Mouse (Mus musculus) kidney, embryonic 16.5 days (tissue): ENCODE data around the gene Spg7. TPM values are rescaled to one million over a fixed set of nuclear protein-coding genes. Genes with fewer than 3 reads are reported as not detected.

Experiments
- ATAC-seq: fragments of 200-750 bp; cut with Nextera tagmentation; 2 replicates; pipeline ENCODE4 v1.8.0; 2017; ENCODE audit warnings: moderate TSS enrichment; ENCODE audit not compliant: low FRiP score, low TSS enrichment
- H3K27ac ChIP-seq: fragments of 300-500 bp; sonication (generic); 2 replicates; pipeline ENCODE4 v1.5.1; 2014; ENCODE audit warnings: low read length
- H3K27me3 ChIP-seq: fragments of 300-500 bp; sonication (generic); 2 replicates; pipeline ENCODE4 v1.6.1; 2014; ENCODE audit warnings: low read length, control low read depth, mixed read lengths; ENCODE audit not compliant: insufficient read depth
- H3K36me3 ChIP-seq: fragments of 300-500 bp; sonication (generic); 2 replicates; pipeline ENCODE4 v1.6.1; 2014; ENCODE audit warnings: low read length, control low read depth, mixed read lengths; ENCODE audit not compliant: insufficient read depth
- H3K4me1 ChIP-seq: fragments of 300-500 bp; sonication (generic); 2 replicates; pipeline ENCODE4 v1.6.1; 2014; ENCODE audit warnings: low read length, control low read depth, mixed read lengths; ENCODE audit not compliant: insufficient read depth
- H3K4me2 ChIP-seq: fragments of 300-500 bp; sonication (generic); replicated peaks from 2 replicates; pipeline ENCODE4 v1.6.1; 2014; ENCODE audit warnings: low read depth, low read length
- H3K4me3 ChIP-seq: fragments of 300-500 bp; sonication (generic); 2 replicates; pipeline ENCODE4 v1.5.1; 2014; ENCODE audit warnings: mild to moderate bottlenecking, low read length
- H3K9ac ChIP-seq: fragments of 300-500 bp; sonication (generic); replicated peaks from 2 replicates; pipeline ENCODE4 v1.6.1; 2014; ENCODE audit warnings: low read length
- H3K9me3 ChIP-seq: fragments of 300-500 bp; sonication (generic); 2 replicates; pipeline ENCODE4 v1.6.1; 2016; ENCODE audit warnings: low read length, control low read depth
- WGBS: fragments of 180-500 bp; shearing (Covaris S2); extraction: QIAGEN DNeasy Blood & Tissue Kit; methylation state at CpG from one replicate; pipeline ENCODE4 v1.1.7; 2014; 5-methylcytosine and 5-hydroxymethylcytosine counted together
- polyA plus RNA-seq: library from polyadenylated mRNA; unstranded; fragments of >200 nt; fragmentation: Nextera tagmentation; extraction: Ambion mirVana; gene quantifications from 2 replicates; pipeline ENCODE4 v1.2.1, GENCODE M21; 2015

Gene Spg7
- 56.6 and 59.1 TPM in 2 replicates for polyA plus RNA-seq

DNA sequence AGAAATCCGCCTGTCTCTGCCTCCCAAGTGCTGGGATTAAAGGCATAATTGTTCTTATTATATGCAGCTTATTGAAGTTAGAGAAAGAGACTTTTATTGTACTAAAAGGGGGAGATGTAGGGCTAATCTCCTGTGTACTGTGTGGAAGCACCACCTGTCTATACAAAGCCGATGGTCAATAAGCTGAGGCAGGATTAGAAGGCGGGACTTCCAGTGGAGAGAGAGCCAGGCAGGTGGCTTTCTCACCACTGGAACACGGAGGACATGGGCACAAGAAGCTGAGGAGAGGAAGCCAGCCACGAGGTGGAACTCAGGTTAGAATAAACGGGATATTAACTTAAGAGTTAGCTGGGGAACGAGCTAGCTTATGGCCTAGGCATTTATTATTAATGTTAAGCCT lies at the start of gene Spg7:
Gene Spg7 (plus strand): TSS at position 222 of the 400 bp plus-strand sequence.
- Histone ChIP-seq H3K4me1 (peaks cover 18% of the 10 kb centered on the region), H3K4me3 (no peak within 1 kb of the TSS), H3K9me3 (no peaks in the 10 kb centered on the region), H3K36me3 (no peaks in the 10 kb centered on the region), H3K27me3 (no peaks in the 10 kb centered on the region), H3K27ac (no peak within 1 kb of the TSS), H3K4me2 (no peak within 1 kb of the TSS), H3K9ac (no peak within 1 kb of the TSS)
- WGBS = 79% methylated on average over 7 of the region's 7 CpGs
- no peak for ATAC-seq

DNA sequence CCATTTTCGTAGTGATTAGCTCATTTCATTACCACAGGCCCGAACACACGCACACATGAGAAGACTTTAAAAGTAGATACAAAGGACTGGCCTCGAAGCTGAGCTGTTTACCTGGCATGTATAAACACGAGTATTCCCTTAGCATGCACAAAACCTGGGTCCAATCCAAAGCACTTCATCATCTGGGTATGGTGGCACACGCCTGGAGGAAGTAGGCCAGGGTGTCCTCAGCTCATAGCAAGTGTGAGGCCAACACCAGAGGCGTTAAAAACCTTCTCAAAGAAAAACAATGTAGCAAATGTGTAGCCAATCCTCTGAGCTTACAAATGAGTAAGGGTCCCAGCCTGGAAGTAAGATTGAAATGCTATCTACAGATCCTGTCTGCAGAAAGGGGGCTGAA lies 48.3 kb upstream of the Spg7 start:
- Histone ChIP-seq H3K4me1 (peaks cover 10% of the 10 kb centered on the region; the same call in 1 of the 2 replicates), H3K4me3 (no peak overlapping the region), H3K36me3 (no peaks in the 10 kb centered on the region), H3K9me3 (no peaks in the 10 kb centered on the region), H3K27me3 (no peaks in the 10 kb centered on the region), H3K9ac (no peak overlapping the region), H3K27ac (no peak overlapping the region), H3K4me2 (no peak overlapping the region)
- no peak for ATAC-seq
- WGBS = 68% methylated on average over 7 of the region's 7 CpGs

DNA sequence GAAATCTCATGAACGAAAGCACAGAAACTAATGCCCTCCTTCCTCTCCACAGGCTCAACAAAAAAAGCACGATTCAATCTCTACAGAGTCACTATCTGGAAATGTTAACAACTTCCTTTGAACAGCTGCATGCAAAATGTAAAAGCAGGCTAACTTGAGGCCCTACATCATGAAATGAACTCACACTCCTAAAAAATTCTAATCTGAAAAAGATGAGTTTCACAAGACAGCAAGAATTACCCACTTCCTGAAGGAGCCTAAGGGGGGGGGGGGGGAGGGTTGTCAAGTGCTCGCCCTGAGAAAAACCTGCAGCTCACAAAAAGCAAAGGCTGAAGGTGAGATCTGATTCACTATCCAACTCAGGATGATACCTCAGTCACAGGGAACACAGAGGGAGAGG lies 47.7 kb upstream of the Spg7 start:
- whole genome bisulfite sequencing = 50% methylated on average over 3 of the region's 3 CpGs
- Histone ChIP-seq H3K4me1 (peaks cover 11% of the 10 kb centered on the region; the same call in 1 of the 2 replicates), H3K36me3 (no peaks in the 10 kb centered on the region), H3K9ac (no peak overlapping the region), H3K27me3 (no peaks in the 10 kb centered on the region), H3K27ac (no peak overlapping the region), H3K4me3 (no peak overlapping the region), H3K9me3 (no peaks in the 10 kb centered on the region), H3K4me2 (no peak overlapping the region)
- no peak for ATAC-seq

GRCm38 (mm10) chr8:123017143-123017542 lies 45.6 kb upstream of the Spg7 start:
- no peak overlapping the region for H3K4me2 ChIP-seq
- H3K27ac ChIP-seq = no peak overlapping the region
- no peaks in the 10 kb centered on the region for H3K36me3 ChIP-seq
- no peak overlapping the region for H3K9ac ChIP-seq
- H3K4me3 ChIP-seq = no peak overlapping the region
- WGBS = 89% methylated on average over 4 of the region's 4 CpGs
- no peaks in the 10 kb centered on the region for H3K9me3 ChIP-seq
- no peaks in the 10 kb centered on the region for H3K27me3 ChIP-seq
- no peak for ATAC-seq
- peaks cover 19% of the 10 kb centered on the region for H3K4me1 ChIP-seq

GRCm38 (mm10) chr8:123018484-123019164 lies 44.1 kb upstream of the Spg7 start:
- no peak overlapping the region for H3K9ac ChIP-seq
- H3K4me3 ChIP-seq = no peak overlapping the region
- H3K27ac ChIP-seq = no peak overlapping the region
- no peak overlapping the region for H3K4me2 ChIP-seq
- no peaks in the 10 kb centered on the region for H3K9me3 ChIP-seq
- H3K36me3 ChIP-seq = no peaks in the 10 kb centered on the region
- H3K4me1 ChIP-seq = peaks cover 19% of the 10 kb centered on the region
- H3K27me3 ChIP-seq = no peaks in the 10 kb centered on the region
- WGBS = 59% methylated on average over 4 of the region's 4 CpGs
- ATAC-seq = no peak

DNA sequence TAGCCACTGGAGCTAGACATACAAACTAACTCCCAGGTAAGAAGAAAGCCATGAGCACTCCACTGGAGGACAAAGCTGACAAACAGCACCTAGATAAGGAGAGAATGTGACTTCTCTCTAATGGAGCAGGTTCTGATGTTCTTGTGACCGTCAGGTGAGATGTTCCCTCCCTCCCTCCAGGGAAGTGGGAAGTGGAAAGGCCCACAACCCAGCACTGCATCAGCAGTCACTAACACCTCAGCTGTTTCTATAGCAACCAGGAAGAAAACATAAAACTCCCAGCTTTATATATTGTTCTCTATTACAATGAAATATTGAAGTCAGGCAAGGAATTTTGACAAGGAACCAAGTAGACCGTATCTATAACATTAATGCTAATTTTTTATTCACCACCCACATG lies 42.7 kb upstream of the Spg7 start:
- Histone ChIP-seq H3K4me2 (no peak overlapping the region), H3K9ac (no peak overlapping the region), H3K4me3 (no peak overlapping the region), H3K9me3 (no peaks in the 10 kb centered on the region), H3K36me3 (no peaks in the 10 kb centered on the region), H3K27me3 (no peaks in the 10 kb centered on the region), H3K27ac (no peak overlapping the region), H3K4me1 (peaks cover 19% of the 10 kb centered on the region)
- no peak for ATAC-seq
- WGBS = 54% methylated on average over 2 of the region's 2 CpGs

GRCm38 (mm10) chr8:123020859-123021258 lies 41.9 kb upstream of the Spg7 start:
- Histone ChIP-seq H3K36me3 (no peaks in the 10 kb centered on the region), H3K9ac (no peak overlapping the region), H3K4me3 (no peak overlapping the region), H3K9me3 (no peaks in the 10 kb centered on the region), H3K4me1 (peaks cover 19% of the 10 kb centered on the region), H3K27me3 (no peaks in the 10 kb centered on the region), H3K27ac (no peak overlapping the region), H3K4me2 (no peak overlapping the region)
- WGBS = 84% methylated on average over 2 of the region's 2 CpGs
- no peak for ATAC-seq

GRCm38 (mm10) chr8:123021259-123021658 lies 41.5 kb upstream of the Spg7 start:
- 100% methylated on average over 1 of the region's 1 CpGs for WGBS
- peaks cover 19% of the 10 kb centered on the region for H3K4me1 ChIP-seq
- no peak for ATAC-seq
- no peaks in the 10 kb centered on the region for H3K27me3 ChIP-seq
- H3K4me2 ChIP-seq = no peak overlapping the region
- H3K9ac ChIP-seq = no peak overlapping the region
- H3K36me3 ChIP-seq = no peaks in the 10 kb centered on the region
- H3K27ac ChIP-seq = 0 out of 2 replicates have a peak overlapping the region, but pooled peaks have one; percentile 30
- no peak overlapping the region for H3K4me3 ChIP-seq
- H3K9me3 ChIP-seq = no peaks in the 10 kb centered on the region

DNA sequence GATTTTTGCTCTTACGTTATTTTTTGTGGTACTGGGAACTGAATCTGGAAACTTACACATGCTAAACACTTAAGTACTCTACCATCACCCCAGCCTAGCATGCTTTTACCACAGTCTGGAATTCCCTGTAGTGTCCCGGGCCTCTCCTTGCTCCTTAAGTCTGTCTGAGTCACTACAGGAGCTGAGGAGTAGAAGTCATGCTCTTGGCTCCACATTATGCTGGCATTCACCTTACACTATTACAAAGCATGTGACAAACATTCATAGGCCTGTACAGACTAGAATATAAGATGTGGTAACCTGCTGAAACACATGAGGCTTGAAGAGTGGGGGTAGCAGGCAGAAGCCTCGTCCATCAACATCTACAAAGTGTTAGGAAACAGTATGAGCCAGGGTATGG lies 40.0 kb upstream of the Spg7 start:
- ATAC-seq = no peak
- Histone ChIP-seq H3K27ac (no peak overlapping the region), H3K27me3 (no peaks in the 10 kb centered on the region), H3K36me3 (no peaks in the 10 kb centered on the region), H3K9ac (no peak overlapping the region), H3K4me1 (peaks cover 19% of the 10 kb centered on the region), H3K9me3 (no peaks in the 10 kb centered on the region), H3K4me2 (no peak overlapping the region), H3K4me3 (no peak overlapping the region)
- 79% methylated on average over 3 of the region's 3 CpGs for WGBS

DNA sequence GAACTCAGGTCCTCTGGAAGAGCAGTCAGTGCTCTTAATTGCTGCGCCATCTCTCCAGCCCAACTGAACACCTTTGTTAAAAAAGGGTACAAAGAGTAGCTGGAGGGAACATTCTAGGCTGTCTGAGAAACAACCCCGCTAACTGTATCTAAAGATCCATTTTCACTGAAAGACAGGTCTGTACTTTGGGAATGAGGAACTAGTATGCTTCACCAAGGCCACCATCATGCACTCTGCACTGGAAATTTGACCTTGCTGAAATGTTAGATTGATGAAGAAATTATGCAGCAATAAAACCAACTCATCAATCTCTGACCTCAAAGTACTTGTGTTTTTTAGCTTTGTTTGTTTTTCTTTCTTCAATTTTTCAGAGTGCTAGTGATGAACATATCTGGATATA lies 38.5 kb upstream of the Spg7 start:
- no peak overlapping the region for H3K9ac ChIP-seq
- no peak overlapping the region for H3K4me2 ChIP-seq
- H3K27me3 ChIP-seq = no peaks in the 10 kb centered on the region
- H3K4me1 ChIP-seq = peaks cover 11% of the 10 kb centered on the region
- WGBS = 92% methylated on average over 2 of the region's 2 CpGs
- no peaks in the 10 kb centered on the region for H3K36me3 ChIP-seq
- H3K27ac ChIP-seq = no peak overlapping the region
- H3K4me3 ChIP-seq = no peak overlapping the region
- no peaks in the 10 kb centered on the region for H3K9me3 ChIP-seq
- ATAC-seq = no peak
